Mouse (Mus musculus): ENCODE results near the gene Zscan26.
"Not testable (repeated sequence)": the region's sequence is repeated elsewhere in the genome, so short reads cannot be mapped to it uniquely, and the experiment has no call there.

Zscan26 gene

DNA sequence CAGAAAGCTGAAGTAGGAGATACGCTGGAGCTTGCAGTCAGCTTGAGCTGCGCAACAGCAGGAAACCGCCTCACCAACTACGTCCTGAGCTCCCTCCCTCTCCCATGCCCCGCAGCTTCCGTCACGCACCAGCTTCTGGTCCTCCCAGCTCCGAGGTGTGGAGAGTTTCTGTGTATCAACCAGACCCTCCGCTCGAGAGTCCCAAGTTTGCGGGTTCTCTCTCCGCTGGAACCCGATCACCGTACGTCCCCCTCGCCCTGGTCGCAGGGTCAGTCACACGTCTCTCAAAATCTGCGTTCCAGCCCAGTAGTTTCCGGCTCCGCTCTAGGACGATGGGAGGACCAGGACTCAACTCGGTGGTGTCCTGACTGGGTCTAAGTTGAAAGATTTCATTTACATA lies at the start of gene Zscan26:
Gene Zscan26, minus strand, starts transcription at position 282 of the 400 bp plus-strand sequence.
- DNase-seq (ENCODE audit: low read depth, low spot score) = peak; percentile 95

DNA sequence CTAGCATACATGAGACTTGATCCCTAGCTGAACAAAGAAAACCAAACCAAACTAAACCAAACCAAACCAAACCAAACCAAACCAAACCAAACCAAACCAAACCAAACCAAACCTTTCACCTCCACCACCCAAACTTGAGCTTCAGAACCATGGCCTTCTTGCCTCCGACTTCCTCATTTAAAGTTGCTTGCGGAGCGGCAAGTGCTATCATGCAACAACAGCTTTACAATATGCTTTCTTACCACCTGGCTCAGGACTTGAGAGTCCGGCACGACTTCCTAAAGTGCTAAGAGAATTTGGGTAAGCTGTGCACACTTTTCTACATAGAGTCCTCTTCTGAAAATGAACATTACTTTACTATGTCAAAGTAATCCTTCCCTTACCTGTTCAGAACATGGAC lies 48.8 kb upstream of the Zscan26 start:
- DNase-seq (ENCODE audit: low read depth, low spot score) = no peak

DNA sequence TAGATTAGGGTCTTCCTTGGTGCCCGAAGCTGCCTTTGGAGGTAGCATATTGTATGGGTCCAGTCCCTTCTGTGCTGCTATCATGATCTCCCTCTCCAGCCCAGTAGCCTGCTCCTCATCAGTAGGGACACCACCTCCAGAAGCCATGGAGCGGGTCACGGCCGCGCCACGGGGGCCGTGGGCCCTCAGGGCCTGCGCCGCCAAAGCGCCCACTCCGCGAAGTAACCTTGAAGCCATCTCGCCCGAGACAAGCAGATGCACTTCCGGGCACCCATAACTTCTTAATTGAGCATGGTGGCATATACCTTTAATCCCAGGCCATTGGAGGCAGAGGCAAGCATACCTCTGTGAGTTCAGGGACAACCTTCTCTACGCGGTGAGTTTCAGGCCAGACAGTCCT lies 47.7 kb upstream of the Zscan26 start, which contains the start of gene Gm11273:
Gene Gm11273, minus strand, starts transcription at position 237 of the 400 bp plus-strand sequence.
- not testable (repeated sequence) for DNase-seq (ENCODE audit: low read depth, low spot score)

DNA sequence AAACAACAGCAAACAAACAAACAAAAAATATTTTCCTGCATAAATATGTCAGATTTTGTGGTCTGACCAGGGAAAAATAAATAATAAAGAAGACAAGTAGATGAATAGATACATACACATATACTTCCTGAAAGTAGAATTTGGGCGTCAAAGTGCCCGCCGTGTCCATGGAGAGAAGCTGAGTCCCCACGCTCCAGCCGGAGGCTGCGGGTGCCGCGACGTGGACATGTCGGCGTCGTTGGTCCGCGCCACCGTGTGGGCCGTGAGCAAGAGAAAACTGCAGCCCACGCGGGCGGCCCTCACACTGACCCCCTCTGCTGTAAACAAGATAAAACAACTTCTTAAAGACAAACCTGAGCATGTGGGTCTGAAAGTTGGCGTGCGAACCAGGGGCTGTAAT lies 41.5 kb upstream of the Zscan26 start, which contains the start of gene AK157302:
Gene AK157302, plus strand, starts transcription at position 144 of the 400 bp plus-strand sequence.
- no peak for DNase-seq (ENCODE audit: low read depth, low spot score)

DNA sequence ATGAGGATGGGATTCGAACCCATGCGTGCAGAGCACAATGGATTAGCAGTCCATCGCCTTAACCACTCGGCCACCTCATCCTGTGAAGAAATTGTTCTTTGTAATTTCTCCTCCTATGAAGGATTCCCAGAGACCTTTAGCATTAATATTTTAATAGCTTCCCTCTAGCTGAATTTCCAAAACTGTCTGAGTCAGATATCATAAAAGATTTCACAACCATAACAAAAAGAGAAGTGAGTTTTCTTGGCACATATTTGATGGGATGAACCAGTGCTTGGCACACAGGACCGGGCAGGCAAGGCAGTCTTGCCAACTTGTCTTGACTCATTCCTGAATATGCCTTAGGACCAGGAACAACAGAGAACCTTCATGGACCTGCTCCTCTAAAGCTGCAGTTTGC lies 39.3 kb upstream of the Zscan26 start:
- DNase-seq (ENCODE audit: low read depth, low spot score) = no peak

DNA sequence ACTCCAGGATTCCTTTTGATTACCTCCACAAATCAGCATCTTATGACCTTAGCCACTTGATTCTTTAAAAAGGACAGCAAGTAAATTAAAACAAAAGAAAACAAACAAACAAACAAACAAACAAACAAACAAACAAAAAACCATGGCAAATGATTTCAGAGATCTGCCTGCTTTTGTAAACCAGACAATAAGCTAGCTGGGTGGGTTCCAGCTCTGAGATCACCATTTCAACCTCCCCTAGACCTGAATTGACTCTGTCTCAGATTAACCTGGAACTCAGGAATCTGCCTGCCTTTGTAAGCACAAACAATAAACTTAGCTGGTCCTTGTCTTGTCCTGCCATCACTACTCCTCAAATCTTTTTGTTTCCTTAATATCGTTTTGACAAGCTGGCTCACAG lies 33.4 kb upstream of the Zscan26 start:
- DNase-seq (ENCODE audit: low read depth, low spot score) = no peak

DNA sequence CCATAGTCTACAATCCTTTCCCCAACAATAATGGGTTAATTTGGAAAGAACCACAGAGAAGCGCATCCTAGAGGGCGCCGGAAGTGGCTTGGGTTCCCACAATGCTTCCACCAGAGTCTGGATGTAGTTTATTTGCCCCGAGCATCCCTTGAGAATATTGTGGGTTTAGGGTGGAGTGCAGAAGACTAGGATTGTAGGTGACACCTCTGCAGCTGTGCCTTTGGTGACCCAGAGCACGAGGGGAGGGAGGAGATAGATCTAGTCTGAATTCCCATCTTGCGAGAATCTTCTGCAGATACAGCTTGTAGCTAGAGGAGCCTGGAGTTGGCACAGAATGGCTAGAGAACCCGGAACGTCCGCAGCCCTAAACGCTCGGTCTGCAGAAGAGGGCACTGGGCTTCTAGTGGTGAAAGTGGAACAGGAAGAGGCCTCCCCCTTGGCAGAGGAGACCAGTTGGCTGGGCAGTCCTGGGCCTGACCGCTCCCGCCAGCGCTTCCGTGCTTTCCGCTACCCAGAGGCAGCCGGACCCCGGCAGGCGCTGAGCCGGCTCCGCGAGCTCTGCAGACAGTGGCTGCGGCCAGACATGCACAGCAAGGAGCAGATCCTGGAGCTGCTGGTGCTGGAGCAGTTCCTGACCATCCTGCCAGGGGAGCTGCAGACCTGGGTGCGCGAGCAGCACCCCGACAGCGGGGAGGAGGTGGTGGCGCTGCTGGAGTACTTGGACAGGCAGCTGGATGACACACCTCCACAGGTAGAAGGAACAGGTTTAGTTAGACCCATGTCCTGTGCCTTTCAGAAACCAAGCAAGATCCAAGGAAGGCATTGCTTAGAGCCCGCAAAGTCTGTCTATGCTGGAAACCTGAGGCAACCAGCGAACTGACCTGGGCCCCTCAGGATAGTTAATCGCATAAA lies 25.5 kb upstream of the Zscan26 start, which contains the start of the genes Zkscan4 and Gm10065:
Gene Zkscan4, plus strand, starts transcription at position 149 of the 912 bp plus-strand sequence.
Gene Gm10065, minus strand, starts transcription at position 683 of the 912 bp plus-strand sequence.
- DNase-seq (ENCODE audit: low read depth, low spot score) = peak; percentile 92

DNA sequence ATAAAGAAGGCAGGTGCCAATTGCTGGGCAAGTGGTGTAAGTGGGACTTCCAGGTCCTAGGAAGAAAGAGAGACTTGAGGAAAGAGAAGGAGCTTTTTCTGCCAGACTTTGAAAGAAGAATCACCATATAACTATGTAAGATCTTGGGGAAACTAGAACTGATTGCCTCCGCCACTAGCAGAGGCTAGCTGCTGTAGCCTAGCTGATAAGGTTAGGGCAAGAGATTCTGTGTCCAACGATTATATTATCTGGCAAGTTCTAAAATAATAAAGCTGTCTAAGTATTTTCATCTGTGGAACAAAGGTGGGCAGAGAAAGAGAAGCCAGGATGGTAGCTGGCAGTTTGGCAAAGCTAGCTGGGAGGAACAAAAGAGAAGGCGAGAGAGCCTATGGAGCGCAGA lies 18.9 kb upstream of the Zscan26 start:
- no peak for DNase-seq (ENCODE audit: low read depth, low spot score)

DNA sequence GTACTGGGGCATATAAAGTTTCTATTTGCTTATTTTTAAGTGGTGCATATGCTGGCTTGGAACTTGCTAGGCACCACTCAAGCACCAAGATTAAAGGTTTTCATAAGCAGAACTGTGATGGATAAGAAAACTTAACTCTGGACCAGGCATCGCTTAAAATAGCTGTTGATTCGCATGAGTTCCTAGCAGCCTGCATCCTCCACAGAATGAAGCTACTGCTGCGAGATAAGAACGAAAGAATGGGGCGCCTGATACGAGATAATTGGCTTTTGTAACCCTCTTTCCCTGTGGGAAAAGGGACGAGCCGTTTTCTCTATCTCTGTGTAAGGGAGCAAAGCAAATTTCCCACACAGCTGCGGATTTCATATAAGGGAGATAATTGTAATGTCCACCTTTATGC lies 15.6 kb upstream of the Zscan26 start:
- peak; percentile 11 for DNase-seq (ENCODE audit: low read depth, low spot score)

DNA sequence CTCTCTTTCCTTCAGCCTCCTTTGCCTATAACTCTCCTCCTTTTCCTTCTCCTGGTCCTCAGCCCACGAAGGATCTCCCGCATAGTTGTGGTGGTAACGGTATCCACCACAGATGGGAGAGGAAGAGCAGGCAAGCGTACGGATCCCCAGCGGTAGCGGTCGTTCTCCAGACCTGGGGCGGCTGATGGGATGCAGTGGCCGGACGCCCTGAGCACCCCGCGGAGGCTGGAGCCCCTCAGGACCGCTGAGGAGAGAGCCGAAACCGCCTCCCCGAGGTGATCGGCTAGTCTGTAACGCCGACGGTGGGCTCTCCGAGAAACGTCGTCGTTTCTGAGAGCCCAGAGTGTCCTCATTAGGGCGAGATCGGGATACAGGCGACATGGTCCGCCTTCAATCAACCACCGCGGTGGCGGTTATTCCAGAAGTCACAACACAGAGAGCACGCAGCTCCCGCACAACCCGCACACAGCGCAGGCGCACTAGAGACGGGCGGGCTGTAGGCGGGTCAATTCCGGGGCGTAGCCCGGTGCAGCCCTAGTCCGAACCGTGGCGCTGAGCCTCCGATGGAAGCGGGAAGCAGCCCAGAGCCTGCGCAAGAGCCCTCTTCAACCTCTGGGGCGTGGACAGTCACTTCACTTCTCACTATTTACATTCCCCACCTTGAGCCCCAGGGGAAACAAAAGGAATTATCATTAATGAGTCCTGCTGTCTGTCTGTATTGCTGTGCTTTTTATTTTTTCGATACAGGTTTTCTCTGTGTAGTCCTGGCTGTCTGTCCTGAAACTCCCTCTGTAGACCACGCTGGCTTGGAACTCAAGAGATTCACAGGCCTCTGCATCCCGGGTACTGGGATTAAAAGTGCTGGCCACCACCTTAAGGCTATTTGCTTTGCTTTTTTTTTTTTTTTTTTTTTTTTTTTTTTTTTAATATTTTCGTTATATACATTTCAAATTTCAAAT lies 14.8 kb upstream of the Zscan26 start, which contains the start of gene Nkapl:
Gene Nkapl, minus strand, starts transcription at position 449 of the 959 bp plus-strand sequence.
- peak; percentile 95 for DNase-seq (ENCODE audit: low read depth, low spot score)

DNA sequence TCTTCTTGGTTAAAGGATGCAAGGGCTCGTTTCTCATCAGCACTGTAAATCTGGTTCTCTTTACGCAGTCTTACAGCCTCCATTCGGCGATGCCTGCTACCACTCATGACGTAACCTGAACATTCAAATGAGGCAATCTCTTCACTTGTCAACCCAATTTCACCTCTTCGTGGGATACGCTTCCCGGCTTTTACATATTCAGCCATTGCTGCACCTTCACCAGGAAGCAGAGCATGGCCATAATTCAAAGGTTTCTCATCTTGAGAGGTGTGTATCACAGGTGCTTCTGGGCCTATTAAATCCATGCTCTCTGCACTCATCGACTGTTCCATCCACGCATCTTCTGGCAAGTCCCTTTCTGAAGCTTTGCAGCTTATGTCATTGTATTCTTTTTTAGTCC lies 13.8 kb upstream of the Zscan26 start:
- DNase-seq (ENCODE audit: low read depth, low spot score) = no peak

DNA sequence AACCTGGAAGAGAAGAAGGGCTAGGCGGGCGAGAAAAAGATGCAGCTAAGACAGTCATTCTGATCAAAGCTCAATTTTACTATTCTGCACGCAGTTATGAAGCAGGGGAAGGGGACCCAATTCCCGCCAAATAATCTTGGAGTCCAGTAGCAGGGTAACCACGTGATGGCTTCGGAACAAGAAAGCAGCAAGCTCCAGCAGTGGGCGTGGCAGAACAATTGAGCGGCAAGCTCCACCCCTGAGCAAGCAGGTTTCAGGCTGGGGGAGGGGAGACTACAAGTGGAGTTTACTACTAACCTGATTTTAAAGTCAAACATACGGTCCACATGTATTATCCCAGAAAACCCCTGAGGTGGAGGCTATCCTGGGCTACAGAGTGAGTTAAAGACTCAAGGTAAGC lies 9.0 kb upstream of the Zscan26 start:
- not testable (repeated sequence) for DNase-seq (ENCODE audit: low read depth, low spot score)

DNA sequence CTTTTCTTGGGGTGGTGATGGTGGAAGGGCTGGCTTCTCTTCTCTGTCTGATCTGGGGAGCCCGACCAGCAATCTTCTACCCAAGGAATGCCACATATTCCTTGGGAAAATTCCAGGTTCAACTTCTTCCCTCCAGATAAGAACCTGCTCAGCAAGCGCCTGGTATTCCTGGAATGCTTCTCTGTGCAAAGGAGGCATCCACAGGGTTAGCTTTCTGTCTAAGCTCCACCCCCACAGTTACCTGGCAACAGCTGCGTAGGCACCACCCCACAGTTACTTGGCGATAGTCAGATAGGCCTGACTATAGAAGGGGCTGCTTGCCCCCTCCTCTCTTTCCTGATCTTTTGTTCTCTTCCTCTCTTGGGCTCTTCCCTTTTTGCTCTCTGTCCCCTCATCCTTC lies 2.8 kb upstream of the Zscan26 start:
- no peak for DNase-seq (ENCODE audit: low read depth, low spot score)

DNA sequence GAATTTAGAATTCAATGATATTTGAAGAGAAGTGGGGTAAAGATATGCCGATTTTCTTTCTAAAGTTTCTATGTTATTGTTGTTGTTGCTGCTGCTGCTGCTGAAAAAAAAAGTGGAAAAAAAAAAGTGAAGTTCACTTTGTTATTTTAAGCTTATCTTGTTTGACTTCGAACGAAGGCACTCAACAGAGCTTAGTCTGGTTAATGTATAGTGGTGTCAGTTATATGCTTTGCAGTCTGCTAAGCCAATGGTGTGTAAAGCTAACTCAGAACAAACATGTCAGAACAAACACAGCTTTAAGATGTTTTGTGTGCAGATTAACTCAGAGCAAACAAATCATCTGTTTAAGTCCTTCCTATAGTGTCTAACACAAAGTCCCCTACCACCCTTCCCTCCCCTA lies 603 bp upstream of the Zscan26 start:
- DNase-seq (ENCODE audit: low read depth, low spot score) = no peak

DNA sequence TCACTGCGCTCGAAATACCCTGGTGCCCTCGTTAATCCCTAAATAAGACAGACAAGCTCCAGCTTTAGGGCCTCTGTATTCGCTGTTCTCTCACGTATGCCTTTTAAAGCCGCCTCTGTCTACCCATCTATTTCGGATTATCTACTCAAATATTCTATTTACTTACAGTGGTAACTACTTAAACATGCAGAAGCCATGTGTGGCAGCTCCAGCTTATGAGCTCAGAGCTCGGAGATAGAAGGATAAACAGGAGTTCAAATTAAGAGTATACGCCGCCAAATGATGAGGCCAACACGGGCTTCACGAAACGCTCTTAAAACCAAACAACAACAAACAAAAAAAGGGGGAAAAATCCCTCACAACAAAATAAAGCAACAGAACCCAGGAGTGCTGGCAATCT lies 488 bp downstream of the Zscan26 start:
- DNase-seq (ENCODE audit: low read depth, low spot score) = no peak

DNA sequence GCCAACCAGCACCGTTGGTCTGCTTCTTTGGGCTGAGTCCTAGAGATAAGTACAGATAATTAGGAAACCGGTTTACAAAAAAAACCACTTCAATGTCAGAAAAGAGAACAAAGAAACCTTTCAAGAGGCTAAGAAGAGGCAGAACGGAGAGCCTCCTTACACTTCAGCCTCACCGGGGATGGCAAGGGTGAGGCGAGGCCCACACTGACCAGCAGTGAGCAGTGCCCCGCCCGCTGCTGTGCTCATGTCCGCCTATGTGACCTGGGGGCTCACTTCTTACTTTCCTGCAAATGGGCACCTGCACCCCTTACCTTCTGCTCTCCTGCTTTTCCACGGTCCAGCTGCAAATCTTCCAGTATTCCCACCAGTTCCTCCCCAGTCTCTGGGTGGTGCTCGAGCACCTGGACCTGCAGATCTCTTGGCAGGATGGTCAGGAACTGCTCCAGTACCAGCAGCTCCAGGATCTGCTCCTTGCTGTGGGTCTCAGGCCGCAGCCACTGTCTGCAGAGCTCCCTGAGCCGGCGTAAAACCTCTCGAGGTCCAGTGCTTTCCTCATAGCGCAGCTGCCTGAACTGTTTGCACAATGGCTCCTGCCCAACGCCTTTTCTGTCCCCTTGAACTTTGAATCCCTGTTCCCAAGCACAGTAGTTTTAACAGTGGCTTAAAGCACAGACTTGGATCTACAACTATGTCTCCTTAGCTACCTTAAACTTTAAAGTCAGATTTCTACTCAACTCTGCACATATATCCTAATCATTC lies 5.5 kb downstream of the Zscan26 start:
- no peak for DNase-seq (ENCODE audit: low read depth, low spot score)

DNA sequence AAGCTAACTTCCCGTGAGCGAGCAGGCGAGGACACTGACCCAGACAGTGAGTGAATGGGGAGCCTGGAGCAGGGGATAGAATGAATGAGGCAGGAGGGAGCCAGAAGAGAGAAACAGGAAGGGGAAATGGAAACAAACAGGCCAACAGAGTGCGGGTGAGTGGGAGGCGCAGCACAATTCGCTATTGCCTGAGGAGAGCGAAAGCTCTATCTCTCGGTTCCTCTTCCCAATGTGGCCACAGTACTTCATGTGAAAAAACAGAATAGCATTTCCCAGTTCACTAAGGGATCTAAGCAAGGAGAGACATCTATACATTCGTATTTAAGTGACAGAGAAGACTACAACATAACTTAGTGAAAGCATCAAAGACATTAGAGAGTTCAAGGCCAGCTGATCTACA lies 6.7 kb downstream of the Zscan26 start:
- no peak for DNase-seq (ENCODE audit: low read depth, low spot score)

DNA sequence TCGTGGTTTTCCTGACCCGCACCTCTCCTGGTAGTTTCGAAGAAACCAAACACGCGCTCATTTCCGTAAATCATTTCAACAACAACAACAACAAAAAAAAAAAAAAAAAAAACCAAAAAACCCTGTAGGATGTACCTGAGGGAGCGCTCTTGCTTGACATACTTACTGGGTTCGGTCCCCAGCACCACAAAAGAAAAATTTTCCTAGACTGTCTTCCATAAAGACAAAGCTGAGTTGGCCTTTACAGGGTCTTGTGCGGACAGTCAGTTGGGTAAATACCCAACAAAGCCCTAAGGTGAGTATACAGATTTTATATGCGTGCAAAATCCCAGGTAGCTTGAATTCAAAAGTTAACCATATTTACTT lies 12.3 kb downstream of the Zscan26 start:
- no peak for DNase-seq (ENCODE audit: low read depth, low spot score)

DNA sequence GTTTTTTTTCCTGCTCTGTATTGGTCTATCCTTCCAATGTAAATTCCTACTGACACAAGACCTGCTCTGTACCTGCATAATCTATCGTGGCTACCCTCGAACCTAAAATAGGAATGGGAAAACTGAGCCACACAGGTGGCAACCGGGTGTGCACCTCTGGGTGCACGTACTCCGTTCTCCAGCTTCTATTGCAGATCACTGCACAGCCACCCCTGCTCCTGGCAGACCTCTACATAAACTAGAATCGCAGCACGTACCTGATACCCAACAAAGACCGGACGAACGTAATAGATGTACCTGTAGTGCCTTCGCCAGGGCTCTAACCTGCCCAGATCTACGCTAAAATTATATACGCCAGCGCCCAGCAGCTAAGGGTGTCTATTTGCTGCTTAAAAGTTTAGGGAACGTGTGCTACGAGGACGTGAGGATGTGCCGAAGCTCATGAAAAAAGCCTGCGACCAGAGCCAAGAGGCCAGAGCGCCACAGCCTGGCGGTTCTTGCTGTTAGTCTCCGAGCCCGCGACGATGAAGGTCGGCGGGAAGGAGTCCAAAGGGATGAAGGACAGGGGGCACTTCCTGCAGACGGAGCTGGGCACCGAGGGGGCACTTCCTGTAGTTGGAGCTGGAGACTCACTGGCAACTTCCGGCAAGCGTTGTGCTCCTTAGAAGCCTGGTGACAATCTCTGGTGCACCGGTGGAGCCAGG lies 12.9 kb downstream of the Zscan26 start, which contains the start of gene Pgbd1:
Gene Pgbd1, minus strand, starts transcription at position 556 of the 704 bp plus-strand sequence.
- peak; percentile 97 for DNase-seq (ENCODE audit: low read depth, low spot score)

DNA sequence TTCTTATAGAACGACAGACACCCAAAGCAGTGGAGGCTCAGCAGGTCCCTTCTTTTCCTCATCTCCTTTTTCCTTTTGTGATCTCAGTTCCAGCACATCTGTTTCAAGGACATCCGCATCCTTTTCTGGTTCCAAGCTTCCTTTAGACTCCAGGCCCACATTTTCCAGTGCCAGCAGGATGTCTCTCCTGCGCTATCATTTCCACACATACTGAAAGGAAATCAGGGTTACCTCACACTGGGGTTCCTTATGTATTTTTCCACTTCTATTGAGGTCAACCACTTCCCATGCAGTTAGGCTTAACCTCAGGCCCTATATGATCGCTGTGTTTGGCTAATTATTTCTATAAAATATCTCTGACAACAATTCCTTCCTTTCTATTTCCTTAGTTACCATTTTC lies 18.1 kb downstream of the Zscan26 start:
- DNase-seq (ENCODE audit: low read depth, low spot score) = no peak

Data from brain, adult 2 months (tissue).